Mouse (Mus musculus): ENCODE results near the gene Cdh13.

GRCm38 (mm10) chr8:119272891-119273290 lies 989.4 kb downstream of the Cdh13 start:
- no peak for TF ChIP-seq EP300 (IDR thresholded peaks at IDR 0.05; ENCODE audit: insufficient read depth, low read depth, low read length)
- no peak for TF ChIP-seq POLR2A (IDR thresholded peaks at IDR 0.05; ENCODE audit: insufficient read depth, low read depth, low read length)

Data from heart, adult 2 months (tissue).